Mouse (Mus musculus) kidney, embryonic 15.5 days (tissue): Measurements from ENCODE around the gene Tomm22. TPM values are rescaled to one million over a fixed set of nuclear protein-coding genes. Genes with fewer than 3 reads are reported as not detected.

Source experiments
- ATAC-seq: fragments of 200-750 bp; cut with Nextera tagmentation; replicated peaks from 2 replicates; pipeline ENCODE4 v1.8.0; 2017; ENCODE audit warnings: moderate TSS enrichment; ENCODE audit not compliant: low FRiP score
- H3K27ac ChIP-seq: fragments of 300-500 bp; sonication (generic); 2 replicates; pipeline ENCODE4 v1.5.1; 2015; ENCODE audit warnings: mild to moderate bottlenecking, inconsistent platforms
- H3K27me3 ChIP-seq: fragments of 300-500 bp; sonication (generic); 2 replicates; pipeline ENCODE4 v1.6.1; 2015; ENCODE audit warnings: inconsistent platforms
- H3K36me3 ChIP-seq: fragments of 300-500 bp; sonication (generic); 2 replicates; pipeline ENCODE4 v1.6.1; 2015; ENCODE audit warnings: inconsistent platforms
- H3K4me1 ChIP-seq: fragments of 300-500 bp; sonication (generic); 2 replicates; pipeline ENCODE4 v1.6.1; 2015; ENCODE audit warnings: inconsistent platforms
- H3K4me2 ChIP-seq: fragments of 300-500 bp; sonication (generic); 2 replicates; pipeline ENCODE4 v1.6.1; 2015; ENCODE audit warnings: moderate library complexity, mild to moderate bottlenecking, inconsistent platforms
- H3K4me3 ChIP-seq: fragments of 300-500 bp; sonication (generic); replicated peaks from 2 replicates; pipeline ENCODE4 v1.5.1; 2015; ENCODE audit warnings: mild to moderate bottlenecking, inconsistent platforms
- H3K9ac ChIP-seq: fragments of 300-500 bp; sonication (generic); 2 replicates; pipeline ENCODE4 v1.6.1; 2015; ENCODE audit warnings: mild to moderate bottlenecking, inconsistent platforms
- H3K9me3 ChIP-seq: fragments of 300-500 bp; sonication (generic); replicated peaks from 2 replicates; pipeline ENCODE4 v1.6.1; 2016; ENCODE audit warnings: inconsistent platforms
- whole genome bisulfite sequencing: fragments of 180-500 bp; shearing (Covaris S2); methylation state at CpG from one replicate; pipeline ENCODE4 v1.1.7; 2015; ENCODE audit warnings: mixed read lengths; 5-methylcytosine and 5-hydroxymethylcytosine counted together
- polyA plus RNA-seq: library from polyadenylated mRNA; unstranded; fragments of >200 nt; fragmentation: Nextera tagmentation; extraction: Ambion mirVana; gene quantifications from 2 replicates; pipeline ENCODE4 v1.2.1, GENCODE M21; 2015

The Tomm22 gene
- polyA plus RNA-seq, 1 experiment from 2014 or later = 249 TPM

DNA sequence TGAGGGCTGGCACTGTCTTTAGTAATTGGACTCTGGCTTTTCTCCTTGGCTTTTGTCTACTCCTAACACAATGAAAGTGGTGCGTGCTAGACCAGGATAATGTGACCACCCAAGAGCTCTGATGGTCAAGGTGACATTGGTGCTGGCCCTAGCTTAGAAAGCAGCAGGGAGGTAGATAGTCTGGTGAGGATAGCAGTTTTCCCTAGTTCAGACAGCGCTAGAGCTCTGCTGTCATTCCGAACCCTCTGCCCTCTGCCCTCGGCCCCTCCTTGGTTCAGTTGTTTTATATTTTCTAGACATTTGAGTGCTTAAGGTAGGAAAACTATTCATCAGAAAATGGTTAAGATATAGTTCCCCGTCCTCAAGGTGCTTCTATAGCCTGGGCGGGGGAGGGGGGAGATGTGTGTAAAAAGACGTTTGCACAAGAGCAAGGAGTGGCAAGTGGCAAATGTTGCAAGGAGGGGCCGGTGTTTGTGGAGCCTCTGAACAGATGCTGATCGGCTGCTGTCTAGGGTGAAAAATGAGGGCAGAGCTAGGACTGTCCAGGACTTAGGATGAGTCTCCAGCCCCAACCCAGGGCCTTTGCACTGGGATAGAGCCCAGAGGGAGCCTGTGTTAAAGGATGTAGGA lies 27.0 kb downstream of the Tomm22 start:
- Histone ChIP-seq H3K36me3 (peaks cover 20% of the 10 kb centered on the region; the same call in 1 of the 2 replicates), H3K9ac (no peak overlapping the region), H3K4me1 (peaks cover 28% of the 10 kb centered on the region), H3K27ac (no peak overlapping the region), H3K9me3 (no peaks in the 10 kb centered on the region), H3K4me3 (no peak overlapping the region), H3K4me2 (no peak overlapping the region), H3K27me3 (no peaks in the 10 kb centered on the region)
- 0 out of 2 replicates have a peak, but pooled peaks have one; percentile 18 for ATAC-seq
- 53% methylated on average over 9 of the region's 9 CpGs for WGBS

DNA sequence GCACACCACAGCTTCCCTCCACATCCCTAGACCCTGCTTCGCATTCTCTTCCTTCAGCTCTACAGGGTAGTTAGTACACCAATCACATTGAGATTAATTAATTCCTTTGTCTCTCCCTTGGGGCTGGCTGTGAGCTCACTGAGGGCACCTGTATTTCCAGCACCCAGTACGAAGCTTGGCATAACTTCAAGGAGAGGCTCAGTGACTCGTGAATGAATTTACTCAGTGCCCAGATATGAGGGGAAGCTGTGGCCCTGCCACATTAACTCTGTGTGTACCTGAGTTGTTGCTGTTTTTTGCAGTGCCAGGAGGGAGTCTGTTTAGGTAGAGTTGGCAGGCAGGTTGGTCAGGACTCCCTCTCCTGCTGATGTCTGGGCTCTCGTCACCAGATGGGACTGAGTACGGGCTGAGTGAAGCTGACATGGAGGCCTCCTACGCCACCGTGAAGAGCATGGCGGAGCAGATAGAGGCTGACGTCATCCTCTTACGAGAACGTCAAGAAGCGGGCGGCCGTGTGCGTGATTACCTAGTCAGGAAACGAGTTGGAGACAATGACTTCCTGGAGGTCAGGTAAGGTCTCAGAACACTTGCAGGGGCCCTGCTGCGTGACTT lies 36.0 kb downstream of the Tomm22 start:
- Histone ChIP-seq H3K27me3 (no peaks in the 10 kb centered on the region), H3K4me1 (no peaks in the 10 kb centered on the region), H3K9ac (no peak overlapping the region), H3K4me3 (no peak overlapping the region), H3K36me3 (peaks cover 49% of the 10 kb centered on the region), H3K27ac (no peak overlapping the region), H3K9me3 (no peaks in the 10 kb centered on the region), H3K4me2 (no peak overlapping the region)
- no peak for ATAC-seq
- WGBS = 78% methylated on average over 17 of the region's 17 CpGs

- 93% methylated on average over 5 of the region's 5 CpGs for WGBS
- peaks cover 66% of the 10 kb centered on the region for H3K36me3 ChIP-seq
- no peak for ATAC-seq
- no peaks in the 10 kb centered on the region for H3K9me3 ChIP-seq
- no peak overlapping the region for H3K4me2 ChIP-seq
- no peak overlapping the region for H3K9ac ChIP-seq
- H3K4me1 ChIP-seq = no peaks in the 10 kb centered on the region
- H3K4me3 ChIP-seq = no peak overlapping the region
- H3K27me3 ChIP-seq = no peaks in the 10 kb centered on the region
- H3K27ac ChIP-seq = no peak overlapping the region
These were observed 37.7 kb downstream of the Tomm22 start for GRCm38 (mm10) chr15:79708229-79708822.

- WGBS = 92% methylated on average over 7 of the region's 7 CpGs
These were observed 45.0 kb downstream of the Tomm22 start for GRCm38 (mm10) chr15:79715646-79716045.

GRCm38 (mm10) chr15:79716710-79717109 lies 46.0 kb downstream of the Tomm22 start:
- no peaks in the 10 kb centered on the region for H3K27me3 ChIP-seq
- H3K36me3 ChIP-seq = peaks cover 96% of the 10 kb centered on the region
- no peak overlapping the region for H3K4me2 ChIP-seq
- no peak overlapping the region for H3K9ac ChIP-seq
- no peaks in the 10 kb centered on the region for H3K4me1 ChIP-seq
- no peak overlapping the region for H3K4me3 ChIP-seq
- H3K9me3 ChIP-seq = no peaks in the 10 kb centered on the region
- H3K27ac ChIP-seq = no peak overlapping the region
- no peak for ATAC-seq
- WGBS = 89% methylated on average over 6 of the region's 6 CpGs

More at GRCm38 (mm10) chr15:79715646-79716045, 45.0 kb downstream of the Tomm22 start:
- ATAC-seq = no peak
- no peak overlapping the region for H3K4me3 ChIP-seq
- H3K4me2 ChIP-seq = no peak overlapping the region
- H3K27ac ChIP-seq = no peak overlapping the region
- H3K9ac ChIP-seq = no peak overlapping the region
- no peaks in the 10 kb centered on the region for H3K4me1 ChIP-seq
- H3K27me3 ChIP-seq = no peaks in the 10 kb centered on the region
- peaks cover 98% of the 10 kb centered on the region for H3K36me3 ChIP-seq
- H3K9me3 ChIP-seq = no peaks in the 10 kb centered on the region

DNA sequence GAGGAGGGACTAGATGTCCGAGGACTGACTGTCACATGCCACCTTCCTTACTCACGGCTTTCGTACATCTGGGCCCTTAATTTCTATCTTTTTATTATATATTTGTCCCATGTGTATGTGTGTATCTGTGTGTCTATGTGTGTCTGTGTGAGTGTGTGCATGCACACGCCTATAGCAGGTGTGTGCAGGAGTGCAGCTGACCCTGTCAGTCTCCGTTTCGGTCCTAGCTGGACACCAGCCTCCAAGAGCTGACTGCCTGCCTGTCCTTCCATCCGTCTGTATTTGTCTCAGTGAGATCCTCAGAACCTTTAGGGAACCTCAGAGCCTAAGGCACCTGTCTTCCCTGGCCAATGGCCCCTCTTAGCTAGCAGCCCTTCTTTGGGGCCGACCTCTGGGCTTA lies 49.6 kb downstream of the Tomm22 start:
- H3K36me3 ChIP-seq = peaks cover 71% of the 10 kb centered on the region
- no peaks in the 10 kb centered on the region for H3K9me3 ChIP-seq
- 87% methylated on average over 8 of the region's 8 CpGs for WGBS

DNA sequence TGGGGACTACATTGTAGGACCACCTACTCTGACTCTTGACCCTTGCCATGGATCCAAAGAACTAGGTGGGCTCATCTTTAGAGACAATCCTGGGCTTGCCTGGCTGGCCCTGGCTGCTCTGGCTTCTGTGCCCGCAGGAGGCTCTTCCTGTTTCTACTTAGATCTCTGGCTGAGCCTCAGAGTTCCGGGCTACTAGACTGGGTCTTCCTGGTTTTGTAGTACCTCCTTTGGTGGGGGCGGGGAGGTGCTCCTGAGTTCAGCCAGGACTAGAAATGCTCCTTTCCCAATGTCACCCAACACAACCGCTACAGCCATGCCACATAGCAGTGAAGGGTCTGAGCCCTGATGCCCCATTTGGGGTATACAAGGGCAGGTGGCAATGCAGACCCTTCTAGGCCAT lies 50.1 kb downstream of the Tomm22 start:
- Histone ChIP-seq H3K9me3 (no peaks in the 10 kb centered on the region), H3K9ac (no peak overlapping the region), H3K4me3 (no peak overlapping the region), H3K4me1 (no peaks in the 10 kb centered on the region), H3K27me3 (no peaks in the 10 kb centered on the region), H3K4me2 (no peak overlapping the region), H3K36me3 (peaks cover 71% of the 10 kb centered on the region), H3K27ac (no peak overlapping the region)
- WGBS = 89% methylated on average over 4 of the region's 4 CpGs
- no peak for ATAC-seq

More for the DNA sequence above, 49.6 kb downstream of the Tomm22 start:
- no peak overlapping the region for H3K4me3 ChIP-seq
- no peak overlapping the region for H3K27ac ChIP-seq
- no peak overlapping the region for H3K4me2 ChIP-seq
- H3K4me1 ChIP-seq = no peaks in the 10 kb centered on the region
- no peak overlapping the region for H3K9ac ChIP-seq
- no peak for ATAC-seq
- no peaks in the 10 kb centered on the region for H3K27me3 ChIP-seq

Other genes with a start within 250 kb of the Tomm22 start
- gene Csnk1e, start 215.3 kb upstream of the Tomm22 start, polyA plus RNA-seq = 87.0 and 90.6 TPM in 2 replicates
- gene Kcnj4, start 165.6 kb upstream of the Tomm22 start, polyA plus RNA-seq = 0.08 and 0.12 TPM in 2 replicates
- 69.5 and 71.8 TPM in 2 replicates for gene Kdelr3, start 154.4 kb upstream of the Tomm22 start, polyA plus RNA-seq
- 50.0 and 51.0 TPM in 2 replicates for gene Ddx17, start 124.1 kb upstream of the Tomm22 start, polyA plus RNA-seq
- gene Dmc1, start 65.8 kb upstream of the Tomm22 start, polyA plus RNA-seq = 2.6 and 2.7 TPM in 2 replicates
- gene Fam227a, start 11.9 kb upstream of the Tomm22 start, polyA plus RNA-seq = 1.3 and 1.5 TPM in 2 replicates
- gene Cby1, start 11.7 kb upstream of the Tomm22 start, polyA plus RNA-seq = 51.5 and 56.6 TPM in 2 replicates
- 19.0 and 21.1 TPM in 2 replicates for gene Josd1, start 17.1 kb downstream of the Tomm22 start, polyA plus RNA-seq
- gene Gtpbp1, start 20.0 kb downstream of the Tomm22 start, polyA plus RNA-seq = 32.6 and 36.5 TPM in 2 replicates
- gene Sun2, start 71.7 kb downstream of the Tomm22 start, polyA plus RNA-seq = 5.7 and 5.9 TPM in 2 replicates
- 58.3 and 67.4 TPM in 2 replicates for gene Dnal4, start 107.0 kb downstream of the Tomm22 start, polyA plus RNA-seq
- 2.0 and 2.4 TPM in 2 replicates for gene Nptxr, start 133.9 kb downstream of the Tomm22 start, polyA plus RNA-seq
- gene Npcd, start 163.4 kb downstream of the Tomm22 start, polyA plus RNA-seq = not detected in 2 replicates
- gene Cbx6, start 163.8 kb downstream of the Tomm22 start, polyA plus RNA-seq = 45.5 and 50.4 TPM in 2 replicates
- gene Apobec3, start 220.8 kb downstream of the Tomm22 start, polyA plus RNA-seq = 29.3 and 31.0 TPM in 2 replicates